Mouse (Mus musculus) adrenal gland, postnatal 36 days (tissue): Measurements from ENCODE around the gene Cops3. TPM values are rescaled to one million over a fixed set of nuclear protein-coding genes. Genes with fewer than 3 reads are reported as not detected.
A peak's percentile ranks its signal among the peaks of the same experiment; 100 is the strongest.
"Not testable (repeated sequence)": the region's sequence is repeated elsewhere in the genome, so short reads cannot be mapped to it uniquely, and the experiment has no call there.

Experiments used
- DNase-seq, 2 experiments: peaks; one replicate each; pipeline ENCODE4 v3.0.0; 2021; ENCODE audit warnings: mixed read lengths in 1 of 2
- long read RNA-seq, 2 experiments: library from polyadenylated mRNA; stranded (forward); transcript quantifications; one replicate each; pipeline ENCODE4 v2.0.0; 2021; ENCODE audit warnings: borderline sequencing depth in 2 of 2
- total RNA-seq, 2 experiments: library from RNA; stranded (reverse); gene quantifications; 2 replicates each; pipeline ENCODE4 v1.2.3; 2021

The Cops3 gene
- 100 to 1,000 TPM in 1 of 2 experiments, 10 to 100 TPM in 1; 85.2 to 108 TPM for total RNA-seq
- long read RNA-seq, experiment 1, transcript Cops3-201 (12 exons, 1,646 nt) = major isoform, 117 of 133 reads
- long read RNA-seq, experiment 1, partial matches to known transcripts = 4 of 133 reads
- long read RNA-seq, experiment 1, other reads (novel, unspliced or antisense) = 10 of 133 reads
- long read RNA-seq, experiment 2, transcript Cops3-201 (12 exons, 1,646 nt) = major isoform, 33 of 39 reads
- long read RNA-seq, experiment 2, partial matches to known transcripts = 3 of 39 reads
- long read RNA-seq, experiment 2, other reads (novel, unspliced or antisense) = 3 of 39 reads

DNA sequence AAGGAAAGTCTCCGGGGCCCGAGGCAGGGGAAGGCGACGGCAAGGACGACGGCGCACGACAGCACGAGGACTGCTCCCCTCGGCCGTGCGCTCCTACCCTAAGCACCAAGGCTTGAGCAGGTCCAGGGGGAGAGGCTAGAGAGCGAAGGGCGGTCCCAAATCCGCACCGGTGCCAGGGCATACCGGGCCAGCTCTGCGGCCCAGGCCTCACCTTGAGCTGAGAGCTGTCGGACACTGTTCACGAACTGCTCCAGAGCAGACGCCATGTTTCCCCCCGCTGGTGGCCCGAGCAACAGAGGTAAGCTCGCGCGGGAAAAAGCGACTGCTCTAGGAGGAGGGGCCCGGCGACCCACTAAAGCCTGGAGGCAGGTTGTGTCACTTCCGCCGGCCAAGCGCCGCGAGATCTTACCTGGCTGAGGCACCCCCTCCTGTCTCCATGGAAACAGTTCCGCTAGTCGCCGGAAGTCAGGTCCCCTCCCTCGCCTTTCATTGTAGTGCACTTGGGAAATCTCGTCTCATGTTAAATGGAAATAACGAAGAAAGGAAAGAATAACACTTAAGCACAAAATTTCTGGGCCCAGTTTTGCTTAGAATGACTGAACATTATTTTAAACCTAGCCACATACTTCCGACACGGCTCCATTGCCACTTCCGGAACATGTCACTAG is at the start of gene Cops3:
TSS of gene Cops3 (minus strand) at position 380 of the 668 bp plus-strand sequence.
- DNase-seq = peak; percentile 96 to 97

- DNase-seq = peak in 1 of 2 experiments; percentile 38
Measured at GRCm38 (mm10) chr11:59888151-59888550, 48.5 kb upstream of the Cops3 start.

DNA sequence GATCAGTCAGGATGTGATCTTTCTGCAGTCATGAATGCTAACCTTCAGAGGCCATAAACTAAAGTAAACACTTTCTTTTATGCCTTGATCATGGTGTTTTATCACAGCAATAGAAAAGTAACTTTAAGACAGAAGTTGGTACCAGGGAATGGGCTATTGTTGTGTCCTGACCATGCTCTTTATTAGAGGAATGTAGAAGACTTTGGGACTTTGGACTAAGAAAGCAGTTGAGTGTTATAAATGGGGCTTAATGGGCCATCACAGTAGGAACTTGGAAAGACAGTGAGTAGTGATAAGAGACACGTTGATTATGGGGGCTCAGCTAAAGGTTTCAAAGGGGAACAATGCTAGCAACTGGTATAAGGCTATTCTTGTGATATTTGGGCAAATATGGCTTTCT is 47.3 kb upstream of the Cops3 start:
- DNase-seq = no peak

GRCm38 (mm10) chr11:59885217-59885986 is 45.8 kb upstream of the Cops3 start:
- peak; percentile 52 to 60 for DNase-seq

DNA sequence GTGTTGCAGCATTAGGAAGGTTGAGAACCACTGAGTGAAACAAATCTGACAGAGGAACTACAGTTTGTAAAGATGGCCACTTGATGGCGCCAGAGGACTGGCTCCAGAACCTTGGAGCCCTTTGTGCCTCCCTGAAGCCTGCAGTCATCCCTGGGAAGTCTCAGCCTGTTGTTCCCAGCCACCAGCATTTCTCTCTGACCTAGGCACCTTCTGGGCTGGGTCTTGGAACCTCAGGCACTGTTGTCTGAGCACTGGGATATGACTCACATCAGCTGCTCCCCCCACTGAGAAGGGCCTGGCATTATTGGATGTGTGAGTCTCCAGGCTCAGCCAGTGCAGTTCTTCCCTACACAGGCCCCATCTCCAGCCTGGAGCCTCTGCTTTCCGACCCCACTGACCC is 40.4 kb upstream of the Cops3 start:
- peak; percentile 78 to 85 for DNase-seq

- DNase-seq = no peak
Measured at GRCm38 (mm10) chr11:59872124-59872523, 32.5 kb upstream of the Cops3 start.

- DNase-seq = no peak
Measured at GRCm38 (mm10) chr11:59864316-59864715, 24.7 kb upstream of the Cops3 start.

DNA sequence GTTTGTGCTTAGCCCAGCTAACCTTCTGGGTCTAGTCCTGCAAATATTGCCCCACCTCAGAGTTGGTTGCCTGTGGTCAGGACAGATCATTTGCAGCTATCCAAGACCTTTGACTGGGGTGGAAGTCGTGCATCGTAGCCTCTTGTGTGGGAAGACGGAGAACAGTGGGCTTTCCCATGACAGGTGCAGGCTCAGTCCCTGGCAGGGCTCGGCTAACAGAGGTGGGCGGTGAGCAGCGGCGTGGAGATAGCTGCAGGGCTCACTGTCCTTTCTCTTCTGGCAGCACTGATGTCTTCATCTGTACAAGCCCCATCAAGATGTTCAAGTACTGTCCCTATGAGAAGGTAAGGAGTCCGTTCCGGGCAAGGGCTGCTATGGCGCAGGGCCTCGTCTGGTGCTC is 20.8 kb upstream of the Cops3 start:
- no peak for DNase-seq

GRCm38 (mm10) chr11:59852865-59853264 is 13.2 kb upstream of the Cops3 start:
- DNase-seq = no peak

DNA sequence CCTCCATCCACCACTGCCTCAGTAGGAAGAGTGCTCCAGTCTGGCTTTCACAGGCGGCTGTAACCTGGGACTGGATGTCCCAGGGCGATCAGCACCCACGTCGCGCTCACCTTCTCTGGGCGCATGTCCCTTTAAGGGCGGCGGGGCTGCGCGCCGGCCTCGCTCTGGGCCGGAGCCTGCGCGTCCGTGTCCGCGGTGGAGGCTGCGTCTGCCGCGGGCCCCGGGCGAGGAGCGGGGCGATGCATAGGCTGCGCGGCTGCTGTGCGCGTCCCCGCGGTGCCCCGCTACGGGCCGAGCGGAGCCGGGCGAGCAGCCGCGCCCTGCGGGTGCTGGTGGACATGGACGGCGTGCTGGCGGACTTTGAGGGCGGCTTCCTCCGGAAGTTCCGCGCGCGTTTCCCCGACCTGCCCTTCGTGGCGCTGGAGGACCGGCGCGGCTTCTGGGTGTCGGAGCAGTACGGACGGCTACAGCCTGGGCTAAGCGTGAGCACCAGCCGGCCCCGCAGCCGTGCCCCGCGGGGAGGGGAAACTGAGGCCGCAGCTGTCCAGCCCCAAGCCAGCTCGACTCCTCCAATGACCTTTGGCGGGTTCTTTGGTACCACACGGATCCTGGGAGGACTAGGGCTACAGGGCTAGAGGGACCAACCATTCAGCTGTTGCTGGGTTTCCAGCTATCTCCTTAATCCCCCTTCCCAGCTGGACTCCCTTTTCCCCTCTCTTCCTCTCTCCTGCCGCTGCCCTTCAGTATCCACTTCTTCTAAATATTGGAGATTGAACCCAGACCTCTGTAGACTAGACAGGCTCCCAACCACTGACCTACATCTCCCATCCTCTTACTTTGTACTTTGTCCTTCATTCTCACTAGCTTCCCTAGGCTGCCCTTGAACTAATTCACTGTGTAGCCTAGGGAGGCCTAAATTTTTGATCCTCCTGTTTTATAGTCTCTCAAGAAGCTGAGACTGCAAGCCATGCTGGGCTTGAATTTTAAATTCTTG is 8.6 kb upstream of the Cops3 start:
- peak; percentile 87 to 88 for DNase-seq

GRCm38 (mm10) chr11:59847131-59847530 is 7.5 kb upstream of the Cops3 start:
- peak; percentile 39 to 61 for DNase-seq

DNA sequence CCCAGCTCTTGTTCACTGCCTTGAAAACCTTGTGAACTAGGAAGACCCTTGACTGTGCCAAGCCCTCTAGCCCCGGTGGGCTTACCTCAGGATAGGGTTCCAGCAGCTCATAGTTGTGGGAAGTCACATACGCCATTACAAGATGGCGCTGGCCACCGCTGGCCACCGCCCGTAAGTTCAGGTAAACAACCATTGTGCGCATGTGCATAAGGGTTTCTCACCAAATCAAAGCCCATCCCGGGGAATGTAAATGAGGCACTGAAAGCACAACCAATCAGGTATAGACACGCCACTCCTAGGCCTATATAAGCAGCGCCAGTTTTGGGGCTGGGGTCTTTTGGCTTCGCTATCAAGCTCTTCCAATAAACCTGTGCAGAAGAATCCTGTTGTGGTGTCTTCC is 6.7 kb upstream of the Cops3 start:
- DNase-seq = no peak

DNA sequence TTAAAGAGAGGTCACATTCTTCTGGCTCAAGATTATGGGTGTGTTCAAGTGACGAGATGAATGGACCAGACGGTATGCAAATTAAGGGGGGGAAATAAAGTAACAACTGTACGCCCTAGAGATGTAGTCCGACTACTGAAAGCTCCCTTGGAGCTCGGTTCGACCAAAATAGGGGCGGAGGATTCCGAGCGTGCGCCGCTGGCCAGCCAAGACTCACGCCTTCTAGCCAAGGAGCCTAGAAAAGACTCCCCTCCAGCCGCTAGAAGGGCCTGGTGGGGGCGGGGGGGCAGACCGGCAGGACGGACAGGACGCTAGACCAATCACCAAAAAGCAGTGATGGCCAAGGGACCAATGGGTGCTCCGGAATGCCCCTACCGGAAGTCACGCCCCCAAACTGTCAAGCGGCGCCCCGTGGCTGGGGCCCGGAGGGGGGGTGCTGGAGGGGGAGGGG is 605 bp downstream of the Cops3 start, which contains the start of gene Nt5m:
TSS of gene Nt5m (plus strand) at position 440 of the 451 bp plus-strand sequence.
- DNase-seq = peak; percentile 95 to 96

DNA sequence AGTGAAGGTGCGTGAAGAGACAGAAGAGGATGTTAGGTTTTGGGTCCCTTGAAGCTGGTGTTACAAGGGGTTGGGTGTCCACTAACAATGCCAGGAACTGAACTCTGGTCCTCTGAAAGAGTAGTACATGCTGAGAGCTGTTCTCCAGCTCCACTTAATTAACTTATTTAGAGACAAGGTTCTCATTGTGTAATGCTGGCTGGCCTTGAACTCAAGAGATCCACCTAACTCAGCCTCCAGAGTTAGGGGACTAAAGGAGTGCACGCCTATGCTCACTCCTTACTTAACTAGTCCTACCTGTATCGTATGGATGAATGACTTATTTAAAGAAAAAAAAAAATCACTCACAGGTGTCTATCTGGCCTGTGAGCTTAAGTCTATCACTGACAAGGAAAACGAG is 1.2 kb downstream of the Cops3 start:
- DNase-seq = no peak

- not testable (repeated sequence) for DNase-seq
Measured at GRCm38 (mm10) chr11:59837789-59838188, 1.8 kb downstream of the Cops3 start.

DNA sequence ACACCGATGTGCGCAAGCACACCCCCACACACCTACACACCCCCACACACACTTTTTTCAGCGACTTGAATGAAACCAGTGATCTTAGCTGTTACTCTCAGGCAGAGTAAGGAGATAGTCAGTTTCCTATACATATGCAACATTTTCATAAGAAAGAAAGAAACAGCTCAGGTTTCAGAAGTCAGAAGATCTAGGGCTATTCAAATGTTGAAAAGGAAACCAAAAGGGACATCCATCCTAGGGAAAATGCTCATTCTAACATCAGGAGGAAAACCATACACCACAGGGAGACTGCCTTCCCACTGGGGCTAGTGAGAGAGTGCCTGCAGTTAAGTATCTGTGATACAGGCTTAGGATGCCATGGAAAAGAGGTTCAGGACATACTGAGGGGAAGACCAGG is 18.0 kb downstream of the Cops3 start:
- no peak for DNase-seq

DNA sequence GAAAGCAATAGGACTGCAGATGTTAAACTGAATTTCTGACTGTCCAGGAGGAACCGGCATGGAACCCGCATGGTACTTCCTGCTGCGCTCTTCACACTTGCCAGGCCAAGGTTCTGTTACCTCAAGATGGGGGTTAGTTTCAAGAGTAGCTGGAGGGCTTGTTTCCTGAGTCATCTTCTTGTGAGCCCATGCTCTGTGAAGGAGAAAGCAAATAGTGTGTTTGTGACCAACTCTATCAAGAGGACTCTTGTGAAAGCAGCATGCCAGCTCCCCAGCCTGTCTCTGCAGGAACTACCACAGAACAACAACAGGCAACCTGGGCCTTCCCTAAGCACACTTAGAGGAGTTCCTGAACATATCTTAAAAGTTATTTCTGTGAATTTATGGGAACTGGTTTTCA is 21.7 kb downstream of the Cops3 start:
- no peak for DNase-seq

DNA sequence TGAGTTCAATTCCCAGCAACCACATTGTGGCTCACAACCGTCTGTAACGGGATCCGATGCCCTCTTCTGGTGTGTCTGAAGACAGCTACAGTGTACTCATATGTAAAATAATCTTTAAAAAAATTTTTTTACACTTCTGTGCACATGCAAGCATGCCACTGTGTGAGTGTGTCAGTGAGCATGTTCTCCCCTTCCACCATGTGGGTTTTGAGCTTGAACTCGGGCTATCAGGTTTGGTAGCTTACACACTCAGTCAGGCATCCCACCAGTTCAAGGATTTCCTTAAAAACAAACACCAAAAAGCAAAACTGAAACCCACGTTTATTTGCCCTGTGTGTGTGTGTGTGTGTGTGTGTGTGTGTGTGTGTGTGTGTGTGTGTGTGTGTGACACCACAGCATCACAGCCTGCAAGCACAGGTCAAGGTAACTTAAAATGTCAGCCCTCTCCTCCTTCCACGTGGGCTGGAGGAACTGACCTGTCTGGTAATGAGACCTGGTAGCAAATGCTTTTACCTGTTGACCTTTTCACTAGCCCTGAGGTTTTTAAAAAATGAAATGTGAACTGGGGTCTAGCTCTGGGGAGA is 24.1 kb downstream of the Cops3 start:
- DNase-seq = no peak

GRCm38 (mm10) chr11:59814936-59815335 is 24.7 kb downstream of the Cops3 start:
- no peak for DNase-seq

- no peak for DNase-seq
Measured at GRCm38 (mm10) chr11:59814311-59814710, 25.3 kb downstream of the Cops3 start.

- DNase-seq = peak; percentile 43 to 45
Measured at GRCm38 (mm10) chr11:59813276-59813675, 26.4 kb downstream of the Cops3 start.
